In the genomic region with DNA sequence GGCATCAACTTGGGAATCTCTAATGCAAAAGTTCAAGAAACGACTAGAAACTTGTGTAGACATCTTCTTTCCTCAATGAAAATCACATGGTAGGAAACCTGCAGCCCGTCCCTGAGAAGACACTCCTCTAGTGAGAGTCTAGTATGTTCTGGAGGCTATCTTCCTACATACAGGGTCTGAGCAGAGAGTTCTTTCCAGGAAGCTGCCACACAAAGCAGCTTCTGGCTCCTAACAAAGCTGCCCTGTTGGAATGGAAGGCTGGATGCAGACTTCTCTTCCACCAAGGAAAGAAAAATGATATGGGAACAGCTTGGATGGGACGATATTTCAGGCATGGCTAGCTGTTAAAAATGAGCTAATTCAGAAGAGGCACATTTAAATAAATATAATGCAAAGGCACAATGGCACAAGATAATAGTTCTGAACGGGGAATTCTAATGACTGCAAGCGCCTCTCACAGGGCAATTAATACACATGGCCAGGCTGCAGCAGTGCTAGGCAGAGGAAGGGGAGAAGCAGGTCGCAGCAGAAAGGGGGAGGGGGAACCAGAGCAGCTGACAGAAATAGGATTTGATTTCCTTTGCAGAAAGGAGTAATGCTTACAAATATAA, we compare ENCODE assay signal across 14 mouse cellular contexts.
DNase-seq lines count a peak whose midpoint lies in the region; ATAC-seq and TF ChIP-seq lines count a peak whose summit lies in the region.
"Had no signal": no experiment of that assay in that cellular context is flagged by ENCODE, and none has a peak within 500 bp of the region (broad histone marks: within the 10 kb centered on the region; RNA-seq: fewer than 3 reads in every experiment).

No protein-coding gene starts in this region.

- H3K9me3 ChIP-seq in embryonic facial prominence, embryonic 10.5 days, result no peaks in the 10 kb centered on the region
- H3K9me3 ChIP-seq in hindbrain, embryonic 14.5 days (ENCODE audit: control insufficient read depth, low read length), result no peaks in the 10 kb centered on the region
- H3K9me3 ChIP-seq in neural tube, embryonic 12.5 days, result no peaks in the 10 kb centered on the region
- no peaks in the 10 kb centered on the region for H3K9me3 ChIP-seq in liver, embryonic 12.5 days (replicated peaks)

- H3K9ac ChIP-seq in hindbrain, embryonic 14.5 days, result no peak overlapping the region; the same call in 1 of the 2 replicates
- H3K9ac ChIP-seq in neural tube, embryonic 12.5 days, result no peak overlapping the region
- H3K9ac ChIP-seq in liver, embryonic 12.5 days, result no peak overlapping the region

- DNase-seq in layer of hippocampus, adult 2 months (ENCODE audit: low spot score in 2 of 2), result peak in 1 of 2 experiments; percentile 2
- no peak for DNase-seq in layer of hippocampus, adult 9-11 months
- DNase-seq in embryonic facial prominence, embryonic 10.5 days (ENCODE audit: low spot score), result peak; percentile 16
- peak; percentile 44 for DNase-seq in hindbrain, embryonic 14.5 days (ENCODE audit: low spot score)
- no peak for DNase-seq in cerebellum, adult 2 months
- no peak for DNase-seq in gastrocnemius, adult 8-10 months (ENCODE audit: low spot score in 2 of 2)
- DNase-seq: adrenal gland, postnatal 25 days; cerebellum, adult 18-20 months; heart, adult 18-20 months had no signal

- peak overlapping the region; percentile 27 for H3K4me2 ChIP-seq in hindbrain, embryonic 14.5 days (replicated peaks)
- peak overlapping the region; percentile 26 for H3K4me2 ChIP-seq in neural tube, embryonic 12.5 days (replicated peaks)
- no peak overlapping the region for H3K4me2 ChIP-seq in liver, embryonic 12.5 days
- H3K4me2 ChIP-seq: liver, embryonic 11.5 days had no signal

- H3K36me3 ChIP-seq in embryonic facial prominence, embryonic 10.5 days (replicated peaks), result no peaks in the 10 kb centered on the region
- no peaks in the 10 kb centered on the region for H3K36me3 ChIP-seq in hindbrain, embryonic 14.5 days (replicated peaks; ENCODE audit: control insufficient read depth, insufficient read depth)
- H3K36me3 ChIP-seq in neural tube, embryonic 12.5 days, result no peaks in the 10 kb centered on the region
- no peaks in the 10 kb centered on the region for H3K36me3 ChIP-seq in liver, embryonic 12.5 days

- no peak for TF ChIP-seq POLR2A in cerebellum, adult 2 months (IDR thresholded peaks at IDR 0.05; ENCODE audit: borderline replicate concordance, insufficient read depth, low read length)

- peaks cover 53% of the 10 kb centered on the region for H3K4me1 ChIP-seq in embryonic facial prominence, embryonic 10.5 days
- H3K4me1 ChIP-seq in hindbrain, embryonic 14.5 days (replicated peaks; ENCODE audit: control insufficient read depth, insufficient read depth, low read length), result peaks cover 52% of the 10 kb centered on the region
- peaks cover 41% of the 10 kb centered on the region for H3K4me1 ChIP-seq in neural tube, embryonic 12.5 days
- no peaks in the 10 kb centered on the region for H3K4me1 ChIP-seq in cerebellum, adult 2 months (ENCODE audit: control insufficient read depth, insufficient read depth, low read length)
- no peaks in the 10 kb centered on the region for H3K4me1 ChIP-seq in liver, embryonic 12.5 days

- peak; percentile 75 for ATAC-seq in hindbrain, embryonic 14.5 days (ENCODE audit: low FRiP score)
- peak; percentile 67 for ATAC-seq in neural tube, embryonic 12.5 days (ENCODE audit: low FRiP score, low read depth)
- no peak for ATAC-seq in liver, embryonic 12.5 days
- ATAC-seq: inflammation-experienced regulatory T-cells, adult 6 months; Patski had no signal

- TF ChIP-seq CTCF in layer of hippocampus, adult 2 months (conservative IDR thresholded peaks at IDR 0.05), result no peak
- no peak for TF ChIP-seq CTCF in cerebellum, adult 2 months (IDR thresholded peaks at IDR 0.05; ENCODE audit: borderline replicate concordance, insufficient read depth, low read depth, low read length)

- H3K27ac ChIP-seq in layer of hippocampus, adult 2 months, result peak overlapping the region; percentile 75
- peak overlapping the region; percentile 63 for H3K27ac ChIP-seq in embryonic facial prominence, embryonic 10.5 days (replicated peaks)
- peak overlapping the region; percentile 81 for H3K27ac ChIP-seq in hindbrain, embryonic 14.5 days
- peak overlapping the region; percentile 62 for H3K27ac ChIP-seq in neural tube, embryonic 12.5 days
- no peak overlapping the region for H3K27ac ChIP-seq in cerebellum, adult 2 months (ENCODE audit: insufficient read depth, low read length)
- no peak overlapping the region for H3K27ac ChIP-seq in liver, embryonic 12.5 days

- 26% methylated on average over 6 of the region's 6 CpGs for WGBS in embryonic facial prominence, embryonic 10.5 days
- 13% methylated on average over 6 of the region's 6 CpGs for WGBS in hindbrain, embryonic 14.5 days
- 19% methylated on average over 6 of the region's 6 CpGs for WGBS in neural tube, embryonic 12.5 days
- WGBS in cerebellum, adult 2 months, result 38% methylated on average over 6 of the region's 6 CpGs
- WGBS in liver, embryonic 12.5 days (ENCODE audit: insufficient replicate concordance), result 27% methylated on average over 6 of the region's 6 CpGs

- H3K27me3 ChIP-seq in embryonic facial prominence, embryonic 10.5 days (replicated peaks; ENCODE audit: low read depth, poor library complexity, severe bottlenecking), result no peaks in the 10 kb centered on the region
- H3K27me3 ChIP-seq in hindbrain, embryonic 14.5 days (ENCODE audit: control insufficient read depth, insufficient read depth, low read length), result no peaks in the 10 kb centered on the region
- H3K27me3 ChIP-seq in neural tube, embryonic 12.5 days (replicated peaks), result no peaks in the 10 kb centered on the region
- H3K27me3 ChIP-seq in cerebellum, adult 2 months (ENCODE audit: control insufficient read depth, insufficient read depth, low read length), result no peaks in the 10 kb centered on the region
- H3K27me3 ChIP-seq in liver, embryonic 12.5 days (replicated peaks), result no peaks in the 10 kb centered on the region

- H3K4me3 ChIP-seq in layer of hippocampus, adult 2 months, result no peak overlapping the region
- no peak overlapping the region for H3K4me3 ChIP-seq in embryonic facial prominence, embryonic 10.5 days
- H3K4me3 ChIP-seq in hindbrain, embryonic 14.5 days (replicated peaks; ENCODE audit: low read length), result no peak overlapping the region
- H3K4me3 ChIP-seq in neural tube, embryonic 12.5 days, result no peak overlapping the region
- no peak overlapping the region for H3K4me3 ChIP-seq in cerebellum, adult 2 months (replicated peaks; ENCODE audit: insufficient read depth, low read depth, low read length)
- H3K4me3 ChIP-seq in liver, embryonic 12.5 days, result no peak overlapping the region

Comparison
In these comparisons a context has a peak if more than half of its experiments do, and no peak if none do; other contexts are left out.
1. DNase-seq: peak in embryonic facial prominence, embryonic 10.5 days (single experiment) and hindbrain, embryonic 14.5 days (single experiment); none in layer of hippocampus, adult 9-11 months (single experiment), cerebellum, adult 2 months (0 of 2) and gastrocnemius, adult 8-10 months (0 of 2).
2. H3K27ac ChIP-seq: peak in layer of hippocampus, adult 2 months (single experiment), embryonic facial prominence, embryonic 10.5 days (single experiment), hindbrain, embryonic 14.5 days (single experiment) and neural tube, embryonic 12.5 days (single experiment); none in cerebellum, adult 2 months (single experiment) and liver, embryonic 12.5 days (single experiment).